Mouse (Mus musculus) heart, adult 9 months (tissue): ENCODE results near the gene Abhd14b.

ENCODE experiments used
- DNase-seq, 2 experiments: peaks; one replicate each; pipeline ENCODE4 v3.0.0; 2022; ENCODE audit warnings: low spot score in 2 of 2

Gene Abhd14b

GRCm38 (mm10) chr9:106429221-106430014 lies 17.8 kb upstream of the Abhd14b start, which contains the start of gene Rpl29:
TSS of gene Rpl29 (plus strand) at chr9:106429454.
- DNase-seq: peak; percentile 89 to 96

GRCm38 (mm10) chr9:106430015-106430264 lies 17.3 kb upstream of the Abhd14b start:
- no peak for DNase-seq

- no peak for DNase-seq
Observed at GRCm38 (mm10) chr9:106433389-106433788, 13.9 kb upstream of the Abhd14b start.

- DNase-seq: no peak
Observed at GRCm38 (mm10) chr9:106436566-106436965, 10.7 kb upstream of the Abhd14b start.

GRCm38 (mm10) chr9:106442680-106443079 lies 4.6 kb upstream of the Abhd14b start:
- no peak for DNase-seq

GRCm38 (mm10) chr9:106444836-106445235 lies 2.4 kb upstream of the Abhd14b start:
- no peak for DNase-seq

GRCm38 (mm10) chr9:106447951-106448350 lies 692 bp downstream of the Abhd14b start:
- no peak for DNase-seq

- DNase-seq: peak; percentile 84 to 85
Observed at GRCm38 (mm10) chr9:106448498-106449031, 1.3 kb downstream of the Abhd14b start.

- no peak for DNase-seq
Observed at GRCm38 (mm10) chr9:106449947-106450346, 2.7 kb downstream of the Abhd14b start.

GRCm38 (mm10) chr9:106450661-106451060 lies 3.4 kb downstream of the Abhd14b start:
- no peak for DNase-seq

- DNase-seq: no peak
Observed at GRCm38 (mm10) chr9:106451298-106451697, 4.0 kb downstream of the Abhd14b start.

GRCm38 (mm10) chr9:106451899-106452298 lies 4.6 kb downstream of the Abhd14b start:
- DNase-seq: no peak

- DNase-seq: no peak
Observed at GRCm38 (mm10) chr9:106452351-106452750, 5.1 kb downstream of the Abhd14b start.

- DNase-seq: no peak
Observed at GRCm38 (mm10) chr9:106452821-106453220, 5.6 kb downstream of the Abhd14b start.

- peak in 1 of 2 experiments; percentile 65 for DNase-seq
Observed at GRCm38 (mm10) chr9:106453271-106454070, 6.2 kb downstream of the Abhd14b start, which contains the start of gene Pcbp4. TSS of gene Pcbp4 (plus strand) at chr9:106453291.

GRCm38 (mm10) chr9:106454071-106454761 lies 7.0 kb downstream of the Abhd14b start:
- DNase-seq: no peak

- no peak for DNase-seq
Observed at GRCm38 (mm10) chr9:106454888-106455681, 7.8 kb downstream of the Abhd14b start.

- no peak for DNase-seq
Observed at GRCm38 (mm10) chr9:106456325-106457162, 9.3 kb downstream of the Abhd14b start.

GRCm38 (mm10) chr9:106457163-106457559 lies 9.9 kb downstream of the Abhd14b start:
- DNase-seq: no peak

- DNase-seq: peak; percentile 68 to 69
Observed at GRCm38 (mm10) chr9:106457920-106458319, 10.7 kb downstream of the Abhd14b start.
